22 mouse cellular contexts compared by ENCODE assay signal in the genomic region with DNA sequence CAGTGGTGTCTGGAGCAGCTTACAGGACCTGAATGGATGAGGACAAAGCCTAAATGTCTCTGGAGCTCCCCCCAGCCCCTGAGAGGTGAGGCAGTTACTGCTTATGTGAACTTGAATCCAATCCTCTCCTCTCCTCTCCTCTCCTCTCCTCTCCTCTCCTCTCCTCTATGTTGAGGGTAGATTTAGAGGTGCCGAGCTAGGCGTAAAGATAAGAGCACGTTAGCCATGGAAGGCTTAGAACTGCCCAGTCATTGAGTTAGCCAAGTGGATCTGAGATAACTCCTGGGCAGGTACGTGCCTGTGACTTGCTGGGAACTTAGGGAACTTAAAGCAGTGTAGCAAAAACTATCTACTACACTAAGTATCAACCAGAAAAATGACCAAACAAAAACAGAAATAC.
"Had no signal": no experiment of that assay in that cellular context is flagged by ENCODE, and none has a peak within 500 bp of the region (broad histone marks: within the 10 kb centered on the region; RNA-seq: fewer than 3 reads in every experiment).

No protein-coding gene starts in this region.

- H3K9ac ChIP-seq: heart, embryonic 13.5 days; heart, embryonic 15.5 days; hindbrain, embryonic 13.5 days; hindbrain, embryonic 15.5 days; limb, embryonic 12.5 days had no signal

- H3K27ac ChIP-seq: heart, adult 2 months; heart, embryonic 13.5 days; heart, embryonic 15.5 days; hindbrain, embryonic 13.5 days; hindbrain, embryonic 15.5 days; hindbrain, postnatal 0 days; left cerebral cortex, adult 2 months; limb, embryonic 10.5 days; limb, embryonic 12.5 days had no signal

- H3K4me2 ChIP-seq: heart, embryonic 11.5 days; heart, embryonic 13.5 days; heart, embryonic 15.5 days; hindbrain, embryonic 13.5 days; hindbrain, embryonic 15.5 days; limb, embryonic 12.5 days had no signal

- DNase-seq: gastrocnemius, postnatal 14 days; gastrocnemius, postnatal 36 days; heart, adult 11 months; heart, adult 2 months; heart, postnatal 14 days; heart, postnatal 36 days; kidney, adult 11 months; kidney, adult 8-10 months; kidney, postnatal 10 days; kidney, postnatal 25 days; kidney, postnatal 4 days had no signal

- H3K4me1 ChIP-seq: limb, embryonic 10.5 days had no signal

- ATAC-seq: hindbrain, postnatal 0 days; intestine, embryonic 16.5 days had no signal

- H3K27me3 ChIP-seq: heart, embryonic 13.5 days; heart, embryonic 15.5 days; hindbrain, embryonic 13.5 days; hindbrain, embryonic 15.5 days; limb, embryonic 12.5 days had no signal

- H3K4me3 ChIP-seq: heart, adult 2 months; heart, embryonic 13.5 days; heart, embryonic 15.5 days; hindbrain, embryonic 13.5 days; hindbrain, embryonic 15.5 days; layer of hippocampus, adult 2 months; left cerebral cortex, adult 2 months; limb, embryonic 10.5 days; limb, embryonic 12.5 days had no signal

- H3K9me3 ChIP-seq: heart, embryonic 13.5 days; heart, embryonic 15.5 days; hindbrain, embryonic 13.5 days; hindbrain, embryonic 15.5 days; limb, embryonic 10.5 days; limb, embryonic 12.5 days had no signal

- H3K36me3 ChIP-seq: heart, embryonic 13.5 days; heart, embryonic 15.5 days; hindbrain, embryonic 13.5 days; hindbrain, embryonic 15.5 days had no signal
